Mouse (Mus musculus) small intestine, adult 2 months (tissue): ENCODE measurements around the gene Sik1. TPM values are rescaled to one million over a fixed set of nuclear protein-coding genes. Genes with fewer than 3 reads are reported as not detected.

ENCODE experiments used
- H3K27ac ChIP-seq: fragments of 200-500 bp; 2 replicates; pipeline ENCODE4 v1.5.1; 2012; ENCODE audit warnings: low read depth, low read length, control low read depth, inconsistent platforms; ENCODE audit not compliant: insufficient read depth
- H3K27me3 ChIP-seq: fragments of 200-500 bp; 2 replicates; pipeline ENCODE4 v1.6.1; 2012; ENCODE audit warnings: mild to moderate bottlenecking, moderate library complexity, low read length, inconsistent platforms; ENCODE audit not compliant: control insufficient read depth, insufficient read depth
- H3K36me3 ChIP-seq: fragments of 200-500 bp; 2 replicates; pipeline ENCODE4 v1.6.1; 2012; ENCODE audit warnings: mild to moderate bottlenecking, low read length, control low read depth, inconsistent platforms; ENCODE audit not compliant: control insufficient read depth, insufficient read depth
- H3K4me1 ChIP-seq: fragments of 200-500 bp; 2 replicates; pipeline ENCODE4 v1.6.1; 2012; ENCODE audit warnings: low read length, inconsistent platforms, mixed read lengths; ENCODE audit not compliant: control insufficient read depth, insufficient read depth, insufficient read length
- H3K4me3 ChIP-seq: fragments of 200-500 bp; 2 replicates; pipeline ENCODE4 v1.5.1; 2012; ENCODE audit warnings: low read depth, mild to moderate bottlenecking, control low read depth, inconsistent platforms, low read length, moderate library complexity
- CTCF ChIP-seq: fragments of 200-500 bp; IDR thresholded peaks from 2 replicates; pipeline ENCODE4 v1.5.1; 2012; ENCODE audit warnings: low read depth, mild to moderate bottlenecking, control low read depth, inconsistent platforms, low read length, moderate library complexity, mixed read lengths; ENCODE audit not compliant: insufficient replicate concordance, insufficient read length; ENCODE audit errors: extremely low read depth
- POLR2A ChIP-seq: fragments of 200-500 bp; IDR thresholded peaks from 2 replicates; pipeline ENCODE4 v1.6.1; 2012; ENCODE audit warnings: low read depth, mild to moderate bottlenecking, control low read depth, inconsistent platforms, low read length, moderate library complexity
- WGBS: fragments of 180-500 bp; shearing (Covaris S2); methylation state at CpG from one replicate; pipeline ENCODE4 v1.1.7; 2018; 5-methylcytosine and 5-hydroxymethylcytosine counted together
- polyA plus RNA-seq: library from polyadenylated mRNA; depleted of rRNA; stranded (reverse); fragments of >200 nt; gene quantifications from 2 replicates; pipeline ENCODE4 v1.2.3, GENCODE M21; 2012

Sik1 gene
- polyA plus RNA-seq, 1 experiment, result 16.9 TPM

GRCm38 (mm10) chr17:31862136-31862535 is 6.5 kb upstream of the Sik1 start:
- Histone ChIP-seq H3K27me3 (no peaks in the 10 kb centered on the region), H3K4me3 (no peak overlapping the region), H3K4me1 (peaks cover 11% of the 10 kb centered on the region; the same call in 1 of the 2 replicates), H3K36me3 (no peaks in the 10 kb centered on the region), H3K27ac (no peak overlapping the region)
- TF ChIP-seq CTCF, result no peak
- no peak for TF ChIP-seq POLR2A
- WGBS, result 39% methylated on average over 6 of the region's 6 CpGs

- 87% methylated on average over 5 of the region's 5 CpGs for WGBS
- no peaks in the 10 kb centered on the region for H3K27me3 ChIP-seq
- no peaks in the 10 kb centered on the region for H3K36me3 ChIP-seq
- no peak overlapping the region for H3K27ac ChIP-seq
- no peak overlapping the region for H3K4me3 ChIP-seq
- TF ChIP-seq POLR2A (no peak), CTCF (no peak)
- H3K4me1 ChIP-seq, result peaks cover 15% of the 10 kb centered on the region; the same call in 1 of the 2 replicates
These were observed 6.1 kb upstream of the Sik1 start for GRCm38 (mm10) chr17:31861661-31862060.

- Histone ChIP-seq H3K36me3 (no peaks in the 10 kb centered on the region), H3K4me3 (no peak overlapping the region), H3K4me1 (peaks cover 21% of the 10 kb centered on the region), H3K27ac (no peak overlapping the region), H3K27me3 (no peaks in the 10 kb centered on the region)
- WGBS, result 79% methylated on average over 8 of the region's 8 CpGs
- TF ChIP-seq CTCF, result no peak
- no peak for TF ChIP-seq POLR2A
These were observed 5.3 kb upstream of the Sik1 start for GRCm38 (mm10) chr17:31860856-31861255.

GRCm38 (mm10) chr17:31859367-31859766 is 3.8 kb upstream of the Sik1 start:
- WGBS, result 69% methylated on average over 2 of the region's 2 CpGs
- no peak for TF ChIP-seq POLR2A
- TF ChIP-seq CTCF, result no peak
- H3K36me3 ChIP-seq, result no peaks in the 10 kb centered on the region
- no peaks in the 10 kb centered on the region for H3K27me3 ChIP-seq
- peaks cover 21% of the 10 kb centered on the region for H3K4me1 ChIP-seq
- H3K27ac ChIP-seq, result no peak overlapping the region
- no peak overlapping the region for H3K4me3 ChIP-seq

GRCm38 (mm10) chr17:31858786-31859185 is 3.2 kb upstream of the Sik1 start:
- no peaks in the 10 kb centered on the region for H3K36me3 ChIP-seq
- no peaks in the 10 kb centered on the region for H3K27me3 ChIP-seq
- H3K4me1 ChIP-seq, result peaks cover 23% of the 10 kb centered on the region
- H3K4me3 ChIP-seq, result no peak overlapping the region
- WGBS, result 98% methylated on average over 2 of the region's 2 CpGs
- TF ChIP-seq CTCF (no peak), POLR2A (no peak)
- no peak overlapping the region for H3K27ac ChIP-seq

GRCm38 (mm10) chr17:31857903-31858426 is 2.4 kb upstream of the Sik1 start:
- Histone ChIP-seq H3K36me3 (no peaks in the 10 kb centered on the region), H3K4me3 (no peak overlapping the region), H3K27ac (no peak overlapping the region), H3K4me1 (peaks cover 24% of the 10 kb centered on the region), H3K27me3 (no peaks in the 10 kb centered on the region)
- TF ChIP-seq POLR2A (no peak), CTCF (no peak)
- WGBS, result 92% methylated on average over 3 of the region's 3 CpGs

- Histone ChIP-seq H3K27me3 (no peaks in the 10 kb centered on the region), H3K4me1 (peaks cover 27% of the 10 kb centered on the region), H3K27ac (peak overlapping the region; percentile 93), H3K4me3 (no peak overlapping the region), H3K36me3 (no peaks in the 10 kb centered on the region)
- TF ChIP-seq POLR2A, result no peak
- TF ChIP-seq CTCF, result no peak
- WGBS, result 88% methylated on average over 4 of the region's 4 CpGs
These were observed 1.6 kb upstream of the Sik1 start for GRCm38 (mm10) chr17:31857251-31857650.
